Mouse (Mus musculus) ES-E14 (cell line): ENCODE data around the gene Fkbp8.

Source experiments
- CHD2 ChIP-seq: IDR thresholded peaks from 2 replicates; pipeline ENCODE4 v1.6.1; 2014; ENCODE audit warnings: mild to moderate bottlenecking, low read depth, low read length, inconsistent platforms
- HCFC1 ChIP-seq: IDR thresholded peaks from 2 replicates; pipeline ENCODE4 v1.6.1; 2012; ENCODE audit warnings: low read length, inconsistent platforms, borderline replicate concordance; ENCODE audit not compliant: insufficient read depth
- ZNF384 ChIP-seq: IDR thresholded peaks from 2 replicates; pipeline ENCODE4 v1.6.1; 2012; ENCODE audit warnings: low read depth, low read length, inconsistent platforms

GRCm38 (mm10) chr8:70504291-70504716 lies 23.2 kb upstream of the Fkbp8 start:
- TF ChIP-seq HCFC1 = no peak
- no peak for TF ChIP-seq CHD2
- TF ChIP-seq ZNF384 = no peak
